In genomic region chr11:59164384-59164783, GRCm38 (mm10) we compare ENCODE assay signal across 1 mouse cellular context.
TF ChIP-seq lines count a peak whose summit lies in the region.

No protein-coding gene starts in this region.

TF ChIP-seq in CH12.LX, 34 proteins besides CTCF, POLR2A, EP300 and RAD21 (continued from another document):
- TF ChIP-seq CHD1 (IDR thresholded peaks at IDR 0.05; ENCODE audit: low read depth, low read length) (no peak), CHD2 (IDR thresholded peaks at IDR 0.05; ENCODE audit: low read length) (no peak), TCF12 (IDR thresholded peaks at IDR 0.05; ENCODE audit: low read depth, low read length) (no peak), ETS1 (conservative IDR thresholded peaks at IDR 0.05; ENCODE audit: low read depth, low read length) (no peak), ZNF384 (IDR thresholded peaks at IDR 0.05; ENCODE audit: low read depth, low read length) (no peak), JUN (IDR thresholded peaks at IDR 0.05; ENCODE audit: insufficient read depth, low read depth, low read length) (no peak), NELFE (IDR thresholded peaks at IDR 0.05; ENCODE audit: low read depth, low read length) (no peak), HCFC1 (IDR thresholded peaks at IDR 0.05; ENCODE audit: low read depth, low read length) (no peak)
